Mouse (Mus musculus): Measurements from ENCODE around the gene Tenm3. TPM values are rescaled to one million over a fixed set of nuclear protein-coding genes. Genes with fewer than 3 reads are reported as not detected.

Tenm3 gene
- total RNA-seq, 1 experiment from 2014 or later = not detected

GRCm38 (mm10) chr8:48279360-48279759 is 564.4 kb downstream of the Tenm3 start:
- ATAC-seq (ENCODE audit: extremely low read depth, insufficient number of reproducible peaks, low FRiP score, poor library complexity, severe bottlenecking) = no peak

- ATAC-seq (ENCODE audit: extremely low read depth, insufficient number of reproducible peaks, low FRiP score, poor library complexity, severe bottlenecking) = no peak
Observed at GRCm38 (mm10) chr8:48277986-48278635, 565.6 kb downstream of the Tenm3 start.

- no peak for ATAC-seq (ENCODE audit: extremely low read depth, insufficient number of reproducible peaks, low FRiP score, poor library complexity, severe bottlenecking)
Observed at GRCm38 (mm10) chr8:48275066-48275465, 568.7 kb downstream of the Tenm3 start.

- no peak for ATAC-seq (ENCODE audit: extremely low read depth, insufficient number of reproducible peaks, low FRiP score, poor library complexity, severe bottlenecking)
Observed at GRCm38 (mm10) chr8:48274566-48274965, 569.2 kb downstream of the Tenm3 start.

- ATAC-seq (ENCODE audit: extremely low read depth, insufficient number of reproducible peaks, low FRiP score, poor library complexity, severe bottlenecking) = no peak
Observed at GRCm38 (mm10) chr8:48268638-48269037, 575.1 kb downstream of the Tenm3 start.

GRCm38 (mm10) chr8:48260265-48260664 is 583.5 kb downstream of the Tenm3 start:
- no peak for ATAC-seq (ENCODE audit: extremely low read depth, insufficient number of reproducible peaks, low FRiP score, poor library complexity, severe bottlenecking)

GRCm38 (mm10) chr8:48259832-48260231 is 583.9 kb downstream of the Tenm3 start:
- no peak for ATAC-seq (ENCODE audit: extremely low read depth, insufficient number of reproducible peaks, low FRiP score, poor library complexity, severe bottlenecking)

GRCm38 (mm10) chr8:48243876-48244275 is 599.9 kb downstream of the Tenm3 start:
- no peak for ATAC-seq (ENCODE audit: extremely low read depth, insufficient number of reproducible peaks, low FRiP score, poor library complexity, severe bottlenecking)

- ATAC-seq (ENCODE audit: extremely low read depth, insufficient number of reproducible peaks, low FRiP score, poor library complexity, severe bottlenecking) = no peak
Observed at GRCm38 (mm10) chr8:48240917-48241531, 602.7 kb downstream of the Tenm3 start.

GRCm38 (mm10) chr8:48236968-48237367 is 606.8 kb downstream of the Tenm3 start:
- no peak for ATAC-seq (ENCODE audit: extremely low read depth, insufficient number of reproducible peaks, low FRiP score, poor library complexity, severe bottlenecking)

- no peak for ATAC-seq (ENCODE audit: extremely low read depth, insufficient number of reproducible peaks, low FRiP score, poor library complexity, severe bottlenecking)
Observed at GRCm38 (mm10) chr8:48232927-48233326, 610.8 kb downstream of the Tenm3 start.

- no peak for ATAC-seq (ENCODE audit: extremely low read depth, insufficient number of reproducible peaks, low FRiP score, poor library complexity, severe bottlenecking)
Observed at GRCm38 (mm10) chr8:48231882-48232281, 611.9 kb downstream of the Tenm3 start.

- no peak for ATAC-seq (ENCODE audit: extremely low read depth, insufficient number of reproducible peaks, low FRiP score, poor library complexity, severe bottlenecking)
Observed at GRCm38 (mm10) chr8:48231389-48231788, 612.4 kb downstream of the Tenm3 start.

GRCm38 (mm10) chr8:48228676-48229075 is 615.1 kb downstream of the Tenm3 start:
- ATAC-seq (ENCODE audit: extremely low read depth, insufficient number of reproducible peaks, low FRiP score, poor library complexity, severe bottlenecking) = no peak

- ATAC-seq (ENCODE audit: extremely low read depth, insufficient number of reproducible peaks, low FRiP score, poor library complexity, severe bottlenecking) = no peak
Observed at GRCm38 (mm10) chr8:48224753-48225152, 619.0 kb downstream of the Tenm3 start.

- ATAC-seq (ENCODE audit: extremely low read depth, insufficient number of reproducible peaks, low FRiP score, poor library complexity, severe bottlenecking) = no peak
Observed at GRCm38 (mm10) chr8:48222429-48222769, 621.4 kb downstream of the Tenm3 start.

- ATAC-seq (ENCODE audit: extremely low read depth, insufficient number of reproducible peaks, low FRiP score, poor library complexity, severe bottlenecking) = no peak
Observed at GRCm38 (mm10) chr8:48221724-48222428, 621.9 kb downstream of the Tenm3 start.

GRCm38 (mm10) chr8:48221304-48221703 is 622.4 kb downstream of the Tenm3 start:
- ATAC-seq (ENCODE audit: extremely low read depth, insufficient number of reproducible peaks, low FRiP score, poor library complexity, severe bottlenecking) = no peak

- ATAC-seq (ENCODE audit: extremely low read depth, insufficient number of reproducible peaks, low FRiP score, poor library complexity, severe bottlenecking) = no peak
Observed at GRCm38 (mm10) chr8:48220529-48221181, 623.1 kb downstream of the Tenm3 start.

- ATAC-seq (ENCODE audit: extremely low read depth, insufficient number of reproducible peaks, low FRiP score, poor library complexity, severe bottlenecking) = no peak
Observed at GRCm38 (mm10) chr8:48215071-48215501, 628.7 kb downstream of the Tenm3 start.
